7 mouse cellular contexts compared by ENCODE assay signal in the genomic region with DNA sequence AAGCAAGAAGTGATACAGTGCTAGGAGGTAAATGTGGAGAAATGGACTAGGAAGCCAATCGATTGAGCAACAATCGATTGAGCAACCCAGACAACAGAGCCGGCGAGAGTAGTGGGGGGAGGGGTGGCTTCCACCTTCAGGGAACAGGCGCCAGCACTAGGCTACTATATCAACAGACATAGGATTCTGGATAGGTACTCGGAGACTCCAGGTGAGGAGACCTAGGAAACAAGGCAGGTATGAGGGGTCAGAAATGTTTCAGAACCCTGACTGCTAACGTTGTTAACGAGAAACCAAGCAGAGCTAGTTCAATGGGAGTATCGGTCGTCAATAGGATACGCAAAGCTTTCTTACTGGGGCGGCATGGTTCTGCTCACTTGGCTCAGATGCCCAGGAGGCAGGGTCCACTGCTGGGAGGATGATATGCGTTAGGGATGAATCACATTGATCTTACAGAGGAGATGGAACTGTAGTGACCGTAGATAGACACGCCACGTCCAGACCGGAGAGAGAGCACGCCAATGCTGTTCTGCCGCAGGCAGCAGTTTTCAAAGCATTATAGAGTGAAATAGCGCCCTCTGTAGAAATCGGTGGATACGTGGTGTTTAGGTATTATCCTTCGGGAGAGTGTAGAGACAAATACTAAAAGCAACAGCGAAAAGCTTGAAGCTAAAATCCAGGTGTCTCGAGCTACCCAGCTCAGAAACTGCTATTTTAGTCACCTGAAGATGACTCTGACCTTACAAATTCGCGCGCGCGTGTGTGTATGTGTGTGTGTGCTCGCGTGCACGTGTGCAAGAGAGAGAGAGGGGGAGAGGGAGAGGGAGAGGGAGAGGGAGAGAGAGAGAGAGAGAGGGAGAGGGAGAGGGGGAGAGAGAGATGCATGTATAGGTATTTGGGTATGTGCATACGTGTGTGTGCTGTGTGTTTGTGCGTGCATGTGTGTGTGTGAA. TPM values are rescaled to one million over a fixed set of nuclear protein-coding genes. Genes with fewer than 3 reads are reported as not detected.
DNase-seq lines count a peak whose midpoint lies in the region; ATAC-seq lines count a peak whose summit lies in the region.

No protein-coding gene starts in this region.

- no peaks in the 10 kb centered on the region for H3K27me3 ChIP-seq in embryonic facial prominence, embryonic 10.5 days (replicated peaks; ENCODE audit: low read depth, poor library complexity, severe bottlenecking)
- no peaks in the 10 kb centered on the region for H3K27me3 ChIP-seq in intestine, embryonic 15.5 days (replicated peaks)

- peak overlapping the region; percentile 89 for H3K27ac ChIP-seq in embryonic facial prominence, embryonic 10.5 days (replicated peaks)
- H3K27ac ChIP-seq in intestine, embryonic 15.5 days: peak overlapping the region; percentile 51

- intact Hi-C loops in left cerebral cortex, postnatal 25 days (cut with DNase I): loop anchor here (1.0 kb wide), 1 partner anchor 70 kb away; no protein-coding TSS in a partner anchor

- peak overlapping the region; percentile 45 for H3K9ac ChIP-seq in intestine, embryonic 15.5 days

- peak overlapping the region; percentile 78 for H3K4me3 ChIP-seq in embryonic facial prominence, embryonic 10.5 days
- peak overlapping the region; percentile 57 for H3K4me3 ChIP-seq in intestine, embryonic 15.5 days (replicated peaks)

- peak; percentile 76 for DNase-seq in adrenal gland, postnatal 25 days
- DNase-seq in embryonic facial prominence, embryonic 10.5 days (ENCODE audit: low spot score): peak; percentile 84
- peak; percentile 38 to 76 for DNase-seq in gastrocnemius, postnatal 4 days (ENCODE audit: low spot score in 2 of 2)
- DNase-seq in left cerebral cortex, postnatal 25 days (ENCODE audit: low spot score in 2 of 2): peak; percentile 79 to 89
- peak; percentile 87 for DNase-seq in mesoderm, embryonic 11.5 days (ENCODE audit: low read depth, low spot score)
- peak; percentile 61 for DNase-seq in right cerebral cortex, postnatal 36 days (ENCODE audit: low spot score in 2 of 2)

- WGBS in embryonic facial prominence, embryonic 10.5 days: 4% methylated on average over 35 of the region's 35 CpGs
- 2% methylated on average over 35 of the region's 35 CpGs for WGBS in intestine, embryonic 15.5 days

- ATAC-seq in intestine, embryonic 15.5 days: peak; percentile 95

- peak overlapping the region; percentile 69 for H3K4me2 ChIP-seq in intestine, embryonic 15.5 days (replicated peaks)

- peaks cover 16% of the 10 kb centered on the region for H3K36me3 ChIP-seq in embryonic facial prominence, embryonic 10.5 days (replicated peaks)
- H3K36me3 ChIP-seq in intestine, embryonic 15.5 days: no peaks in the 10 kb centered on the region

- H3K4me1 ChIP-seq in embryonic facial prominence, embryonic 10.5 days: peaks cover 11% of the 10 kb centered on the region
- no peaks in the 10 kb centered on the region for H3K4me1 ChIP-seq in intestine, embryonic 15.5 days (replicated peaks)

- H3K9me3 ChIP-seq in embryonic facial prominence, embryonic 10.5 days: no peaks in the 10 kb centered on the region
- H3K9me3 ChIP-seq in intestine, embryonic 15.5 days: no peaks in the 10 kb centered on the region

RNA-seq across cellular contexts. Expression of gene Cdkl4, which starts 24.0 kb away (rescaled TPM):
- not detected in 2 replicates for total RNA-seq in adrenal gland, postnatal 25 days (2021)
- polyA plus RNA-seq in embryonic facial prominence, embryonic 10.5 days (2016; fragmentation: Nextera tagmentation; extraction: Ambion mirVana): 0.74 and 1.0 TPM in 2 replicates
- total RNA-seq in gastrocnemius, postnatal 4 days (2021): under 1 TPM; 0.07 to 0.13 TPM
- polyA plus RNA-seq in intestine, embryonic 15.5 days (2015; fragmentation: Nextera tagmentation; extraction: Ambion mirVana): 0.45 and 0.64 TPM in 2 replicates
- total RNA-seq in left cerebral cortex, postnatal 25 days (2021): 10 to 100 TPM; 18.2 to 23.0 TPM

Comparison
In these comparisons a context has a peak if more than half of its experiments do, and no peak if none do; other contexts are left out.
1. Peak in every context shown above with its lines: DNase-seq, ATAC-seq, H3K4me3 ChIP-seq and H3K27ac ChIP-seq.
2. RNA of gene Cdkl4, which starts 24.0 kb away (total RNA-seq): 18.2 to 23.0 TPM in left cerebral cortex, postnatal 25 days; 0.07 to 0.13 TPM in gastrocnemius, postnatal 4 days and not detected in adrenal gland, postnatal 25 days; every median in the first group is over 10 times any median in the second.